Mouse (Mus musculus) lung, adult 2 months (tissue): Measurements from ENCODE around the gene Ankrd44.

Source experiments
- CTCF ChIP-seq: fragments of 200-500 bp; IDR thresholded peaks from 2 replicates; pipeline ENCODE4 v1.5.1; 2011; ENCODE audit warnings: mild to moderate bottlenecking, low read length, control low read depth; ENCODE audit not compliant: insufficient read depth
- POLR2A ChIP-seq: fragments of 200-500 bp; IDR thresholded peaks from 2 replicates; pipeline ENCODE4 v1.6.1; 2011; ENCODE audit warnings: low read depth, mild to moderate bottlenecking, control low read depth, low read length, borderline replicate concordance; ENCODE audit errors: extremely low read depth

GRCm38 (mm10) chr1:54807832-54808231, 118.4 kb downstream of the Ankrd44 start:
- TF ChIP-seq CTCF = no peak
- TF ChIP-seq POLR2A = no peak
